Mouse (Mus musculus) stomach, postnatal 0 days (tissue): ENCODE measurements at regions not wholly inside any gene's neighbourhood (a gene's known extent, or its start where the extent isn't known, plus 50 kb on each side); places are given as distances from the start of the nearest gene placed in this dataset.
"Not testable (repeated sequence)": the region's sequence is repeated elsewhere in the genome, so short reads cannot be mapped to it uniquely, and the experiment has no call there.

ENCODE experiments used
- ATAC-seq: fragments of 200-750 bp; cut with Nextera tagmentation; 2 replicates; pipeline ENCODE4 v1.8.0; 2017; ENCODE audit not compliant: low FRiP score, low TSS enrichment
- DNase-seq: peaks from one replicate; pipeline ENCODE4 v3.0.0-alpha.2; 2016; ENCODE audit warnings: low spot score
- H3K27ac ChIP-seq: fragments of 300-500 bp; sonication (generic); replicated peaks from 2 replicates; pipeline ENCODE4 v1.5.1; 2014; ENCODE audit warnings: mild to moderate bottlenecking, control low read depth
- H3K27me3 ChIP-seq: fragments of 300-500 bp; sonication (generic); 2 replicates; pipeline ENCODE4 v1.6.1; 2014; ENCODE audit warnings: low read length; ENCODE audit not compliant: control insufficient read depth, insufficient read depth
- H3K36me3 ChIP-seq: fragments of 300-500 bp; sonication (generic); 2 replicates; pipeline ENCODE4 v1.6.1; 2014; ENCODE audit warnings: low read length, mixed read lengths; ENCODE audit not compliant: control insufficient read depth, insufficient read depth
- H3K4me1 ChIP-seq: fragments of 300-500 bp; sonication (generic); replicated peaks from 2 replicates; pipeline ENCODE4 v1.6.1; 2014; ENCODE audit warnings: antibody characterized with exemption; ENCODE audit not compliant: control insufficient read depth, insufficient read depth
- H3K4me2 ChIP-seq: fragments of 300-500 bp; sonication (generic); replicated peaks from 2 replicates; pipeline ENCODE4 v1.6.1; 2014; ENCODE audit warnings: low read depth, mild to moderate bottlenecking, control low read depth, moderate library complexity
- H3K4me3 ChIP-seq: fragments of 300-500 bp; sonication (generic); 2 replicates; pipeline ENCODE4 v1.5.1; 2014; ENCODE audit warnings: low read depth, low read length, control low read depth
- H3K9ac ChIP-seq: fragments of 300-500 bp; sonication (generic); 2 replicates; pipeline ENCODE4 v1.6.1; 2014; ENCODE audit warnings: mild to moderate bottlenecking, low read length, control low read depth, mixed read lengths
- H3K9me3 ChIP-seq: fragments of 300-500 bp; sonication (generic); 2 replicates; pipeline ENCODE4 v1.6.1; 2016; ENCODE audit warnings: low read length; ENCODE audit not compliant: control insufficient read depth
- CTCF ChIP-seq: IDR thresholded peaks from 2 replicates; pipeline ENCODE4 v1.5.1; 2016; ENCODE audit warnings: antibody characterized with exemption, low read depth, mild to moderate bottlenecking, moderate library complexity
- EP300 ChIP-seq: optimal IDR thresholded peaks from 2 replicates; pipeline ENCODE3; 2016; ENCODE audit warnings: antibody characterized with exemption
- WGBS: fragments of 180-500 bp; shearing (Covaris S2); extraction: QIAGEN DNeasy Blood & Tissue Kit; methylation state at CpG from one replicate; pipeline ENCODE4 v1.1.7; 2014; 5-methylcytosine and 5-hydroxymethylcytosine counted together

GRCm38 (mm10) chr12:3127336-3127735, 182.4 kb downstream of the Rab10 start:
- not testable (repeated sequence) for H3K4me2 ChIP-seq, H3K4me1 ChIP-seq, H3K9ac ChIP-seq, H3K27ac ChIP-seq, H3K36me3 ChIP-seq, H3K4me3 ChIP-seq, H3K9me3 ChIP-seq, H3K27me3 ChIP-seq, DNase-seq, ATAC-seq
- WGBS, result 74% methylated on average over 1 of the region's 1 CpGs

DNA sequence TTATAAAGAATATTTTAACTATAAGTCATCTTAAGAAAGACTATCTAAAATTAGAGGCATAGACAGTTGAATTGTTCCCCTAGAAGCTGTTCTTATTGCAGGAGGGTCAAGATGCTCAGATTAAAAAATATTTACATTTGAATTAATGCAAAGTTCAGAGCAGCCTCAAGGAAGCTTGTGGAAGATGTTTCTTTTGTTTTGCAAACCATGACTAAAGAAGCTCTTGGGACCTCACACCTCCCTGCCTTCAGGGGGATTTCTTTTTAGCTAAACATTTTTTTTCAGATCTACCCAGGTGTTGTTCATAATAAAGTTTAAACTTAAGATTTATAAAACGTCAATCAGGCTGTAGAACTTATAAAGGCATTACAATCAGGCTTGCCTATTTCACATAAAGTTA, 185.7 kb downstream of the Rab10 start:
- Histone ChIP-seq H3K4me2 (no peak overlapping the region), H3K27me3 (no peaks in the 10 kb centered on the region), H3K27ac (no peak overlapping the region), H3K9me3 (no peaks in the 10 kb centered on the region), H3K4me1 (no peaks in the 10 kb centered on the region), H3K36me3 (no peaks in the 10 kb centered on the region), H3K4me3 (no peak overlapping the region), H3K9ac (no peak overlapping the region)
- TF ChIP-seq EP300 (no peak), CTCF (no peak)
- WGBS, result 65% methylated on average over 1 of the region's 1 CpGs
- DNase-seq, result no peak
- no peak for ATAC-seq

DNA sequence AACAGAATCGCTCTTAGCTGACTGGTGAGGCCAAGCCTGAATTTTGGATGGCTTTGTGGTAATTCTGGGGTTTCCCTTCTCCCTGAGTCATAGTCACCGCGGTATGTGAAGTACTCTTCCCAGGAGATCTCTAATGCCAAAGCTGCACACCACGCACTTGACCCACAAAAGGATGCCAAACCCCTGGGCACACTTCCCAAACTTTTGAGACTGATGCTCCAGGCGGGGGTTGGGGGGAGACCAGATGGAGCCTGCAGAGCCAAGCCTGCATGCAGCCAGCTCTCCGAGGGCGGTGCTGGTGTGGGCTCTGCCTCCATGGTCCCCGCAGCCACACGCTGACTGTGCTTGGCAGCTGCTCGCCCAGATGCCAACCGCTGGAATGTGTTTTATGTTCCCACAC, 199.2 kb downstream of the Rab10 start:
- H3K27me3 ChIP-seq, H3K36me3 ChIP-seq, H3K9me3 ChIP-seq, H3K9ac ChIP-seq, H3K4me3 ChIP-seq, H3K4me1 ChIP-seq, H3K27ac ChIP-seq, ATAC-seq, H3K4me2 ChIP-seq, DNase-seq: not testable (repeated sequence)
- 66% methylated on average over 9 of the region's 11 CpGs for WGBS

DNA sequence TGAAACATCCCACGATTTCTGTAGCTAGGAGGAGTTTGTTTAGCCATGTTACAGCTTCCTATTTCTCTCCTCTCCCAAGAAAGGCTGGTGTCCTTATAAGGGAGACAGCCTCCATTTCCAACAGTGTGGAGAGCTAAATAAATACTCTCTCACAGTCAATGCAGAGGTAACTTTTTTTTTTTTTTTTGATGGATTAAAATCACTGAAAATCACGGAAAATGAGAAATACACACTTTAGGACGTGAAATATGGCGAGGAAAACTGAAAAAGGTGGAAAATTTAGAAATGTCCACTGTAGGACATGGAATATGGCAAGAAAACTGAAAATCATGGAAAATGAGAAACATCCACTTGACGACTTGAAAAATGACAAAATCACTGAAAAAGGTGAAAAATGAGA, 200.1 kb downstream of the Rab10 start:
- H3K9me3 ChIP-seq, ATAC-seq, H3K27me3 ChIP-seq, H3K4me1 ChIP-seq, DNase-seq, H3K4me2 ChIP-seq, H3K4me3 ChIP-seq, H3K36me3 ChIP-seq, H3K27ac ChIP-seq, H3K9ac ChIP-seq: not testable (repeated sequence)
- 80% methylated on average over 5 of the region's 5 CpGs for WGBS

GRCm38 (mm10) chr12:3101963-3102362, 207.8 kb downstream of the Rab10 start:
- not testable (repeated sequence) for DNase-seq, H3K9me3 ChIP-seq, H3K36me3 ChIP-seq, ATAC-seq, H3K27me3 ChIP-seq, H3K4me2 ChIP-seq, H3K9ac ChIP-seq, H3K4me1 ChIP-seq, H3K27ac ChIP-seq, H3K4me3 ChIP-seq
- 62% methylated on average over 5 of the region's 5 CpGs for WGBS

DNA sequence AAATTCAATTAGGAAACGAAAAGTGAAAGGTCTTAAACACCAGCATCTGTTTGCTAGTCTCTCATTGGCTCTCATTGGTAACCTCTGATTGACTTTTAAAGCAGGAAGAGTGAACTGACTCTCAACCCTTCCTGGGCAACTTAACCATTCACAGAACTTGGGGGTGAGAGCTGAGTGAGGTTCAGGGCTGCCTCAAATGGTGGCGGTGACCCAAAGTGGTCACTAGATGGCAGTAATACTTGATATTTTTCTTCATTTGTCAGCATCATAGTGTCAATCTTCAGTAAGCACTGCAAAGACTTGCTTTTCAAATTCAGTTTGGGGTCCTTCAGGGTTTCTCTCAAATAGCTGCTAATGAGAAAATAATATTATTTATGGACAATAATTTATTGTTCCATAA, 211.6 kb downstream of the Rab10 start:
- DNase-seq, H3K4me3 ChIP-seq, H3K9ac ChIP-seq, H3K4me1 ChIP-seq, H3K4me2 ChIP-seq, H3K27ac ChIP-seq, H3K36me3 ChIP-seq, H3K9me3 ChIP-seq, H3K27me3 ChIP-seq, ATAC-seq: not testable (repeated sequence)
- peak; percentile 49 for TF ChIP-seq CTCF
- WGBS, result 37% methylated on average over 2 of the region's 2 CpGs

DNA sequence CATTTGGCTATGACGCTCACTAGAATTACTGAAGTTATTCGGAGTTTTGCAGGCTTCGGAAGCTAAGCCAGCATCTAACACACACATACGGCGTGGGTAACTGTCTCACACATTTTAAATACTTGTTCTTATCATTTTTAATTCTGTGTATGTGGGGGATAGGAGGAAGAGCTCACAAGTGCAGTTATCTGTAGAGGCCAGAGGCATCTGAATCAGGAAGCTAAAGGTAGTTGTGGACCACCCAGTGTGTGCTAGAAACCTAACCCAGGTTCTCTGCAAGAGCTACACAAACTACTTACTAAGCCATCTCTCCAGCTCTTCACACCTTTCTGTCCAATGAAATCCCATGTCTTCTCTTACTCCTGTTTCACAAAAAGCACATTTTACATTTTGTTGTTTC, 215.3 kb downstream of the Rab10 start:
- H3K9ac ChIP-seq, result no peak overlapping the region
- H3K4me3 ChIP-seq, result no peak overlapping the region
- no peaks in the 10 kb centered on the region for H3K27me3 ChIP-seq
- H3K36me3 ChIP-seq, result no peaks in the 10 kb centered on the region
- ATAC-seq (no peak), DNase-seq (no peak)
- H3K4me1 ChIP-seq, result no peaks in the 10 kb centered on the region
- H3K4me2 ChIP-seq, result no peak overlapping the region
- WGBS, result 91% methylated on average over 5 of the region's 5 CpGs
- no peak overlapping the region for H3K27ac ChIP-seq
- no peaks in the 10 kb centered on the region for H3K9me3 ChIP-seq
- TF ChIP-seq CTCF (no peak), EP300 (no peak)

- WGBS, result 31% methylated on average over 2 of the region's 3 CpGs
- not testable (repeated sequence) for H3K36me3 ChIP-seq, ATAC-seq, H3K9me3 ChIP-seq, H3K9ac ChIP-seq, H3K27me3 ChIP-seq, H3K27ac ChIP-seq, DNase-seq, H3K4me1 ChIP-seq, H3K4me2 ChIP-seq, H3K4me3 ChIP-seq
These were observed 216.8 kb downstream of the Rab10 start for GRCm38 (mm10) chr12:3092974-3093373.

- H3K4me1 ChIP-seq, ATAC-seq, H3K27ac ChIP-seq, H3K9ac ChIP-seq, H3K4me2 ChIP-seq, DNase-seq, H3K36me3 ChIP-seq, H3K9me3 ChIP-seq, H3K27me3 ChIP-seq, H3K4me3 ChIP-seq: not testable (repeated sequence)
- WGBS, result 62% methylated on average over 5 of the region's 5 CpGs
These were observed 260.2 kb downstream of the Rab10 start for GRCm38 (mm10) chr12:3049546-3049945.
